Mouse (Mus musculus) ovary, postnatal 14 days (tissue): Measurements from ENCODE around the gene Dgkq.
A peak's percentile ranks its signal among the peaks of the same experiment; 100 is the strongest.
"Not testable (repeated sequence)": the region's sequence is repeated elsewhere in the genome, so short reads cannot be mapped to it uniquely, and the experiment has no call there.

ENCODE experiments used
- DNase-seq: peaks from one replicate; pipeline ENCODE4 v3.0.0; 2022; ENCODE audit warnings: low spot score

Dgkq gene

DNA sequence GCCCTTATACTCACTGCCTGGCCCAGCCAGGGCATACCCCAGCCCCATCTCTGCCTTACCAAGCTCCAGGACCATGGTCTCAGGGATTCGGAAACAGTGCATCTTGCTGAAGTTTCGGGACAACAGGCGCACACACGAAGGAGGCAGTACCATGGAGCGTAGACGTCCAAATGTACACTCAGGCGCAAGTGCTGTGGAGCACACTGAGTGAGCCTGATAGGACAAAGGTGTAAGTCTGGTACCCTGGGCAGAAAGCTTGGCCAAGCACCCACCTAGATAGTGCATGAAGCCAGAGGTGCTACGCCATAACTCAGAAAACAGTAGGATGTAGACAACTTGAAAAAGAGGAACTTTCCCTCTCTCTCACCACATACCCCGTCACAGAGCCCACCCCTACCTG, 14.1 kb downstream of the Dgkq start:
- no peak for DNase-seq

DNA sequence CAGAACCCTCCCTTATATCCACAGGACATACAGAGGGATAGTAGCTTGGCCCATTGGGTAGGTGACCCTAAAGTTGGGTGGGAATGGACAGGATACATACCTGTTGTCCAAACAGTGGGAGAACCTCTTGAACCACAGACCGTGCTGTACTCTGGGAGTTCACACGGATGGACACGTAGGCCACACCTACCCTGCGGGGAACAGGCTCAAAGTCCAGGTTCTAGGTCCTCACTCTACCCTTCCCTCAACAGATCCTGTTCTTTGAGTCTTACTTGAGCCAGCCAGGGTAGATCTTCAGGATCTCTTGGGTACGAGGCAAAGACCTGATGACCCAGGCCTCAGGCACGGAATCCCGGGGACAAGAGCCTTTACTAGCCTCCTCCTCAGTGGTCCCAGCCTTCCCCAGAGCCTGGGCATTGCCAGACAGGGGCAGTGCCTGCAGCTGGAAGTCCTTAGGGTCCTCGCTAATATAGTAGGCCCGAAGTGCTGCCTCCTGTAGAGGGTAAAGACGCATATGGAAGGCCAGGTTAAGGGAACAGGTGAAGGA, 15.0 kb downstream of the Dgkq start:
- DNase-seq = no peak

DNA sequence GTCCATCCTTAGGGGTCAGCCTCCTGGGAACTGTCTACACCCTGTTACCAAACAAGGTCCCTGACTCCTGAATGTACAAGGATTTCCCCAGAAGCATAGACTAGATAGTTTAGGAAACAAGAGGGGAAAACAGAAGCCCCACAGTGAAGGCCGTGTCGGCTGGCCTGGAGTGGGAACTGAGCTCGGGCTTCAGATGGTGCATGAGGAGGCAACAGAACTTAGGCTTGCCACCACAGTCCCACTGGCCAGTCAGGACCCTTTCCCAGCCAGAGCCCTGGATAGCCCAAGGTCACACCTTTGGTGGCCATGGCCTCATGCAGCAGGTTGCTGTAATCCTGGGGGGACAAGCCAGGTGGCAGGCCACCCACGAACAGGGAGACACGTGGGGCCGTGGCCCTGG, 16.1 kb downstream of the Dgkq start:
- DNase-seq = no peak

DNA sequence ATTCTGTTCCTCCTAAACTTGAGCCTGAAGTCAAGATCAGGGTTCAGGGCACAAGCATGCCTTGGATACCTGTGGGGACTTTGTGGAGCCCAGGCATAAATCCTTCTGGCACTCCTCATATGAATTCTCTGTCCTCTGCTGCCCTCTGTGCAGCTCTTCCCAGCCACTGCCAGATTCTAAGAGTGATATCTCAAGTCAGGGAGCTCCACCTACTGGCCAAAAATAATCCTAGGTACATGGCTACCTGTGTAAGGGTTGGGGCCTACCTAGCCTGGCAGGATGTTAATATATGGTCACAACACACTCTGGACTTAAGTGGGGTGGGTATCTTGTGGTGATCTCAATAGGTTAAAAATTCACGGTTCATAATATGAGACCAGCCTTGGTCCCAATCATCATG, 17.6 kb downstream of the Dgkq start:
- DNase-seq = no peak

DNA sequence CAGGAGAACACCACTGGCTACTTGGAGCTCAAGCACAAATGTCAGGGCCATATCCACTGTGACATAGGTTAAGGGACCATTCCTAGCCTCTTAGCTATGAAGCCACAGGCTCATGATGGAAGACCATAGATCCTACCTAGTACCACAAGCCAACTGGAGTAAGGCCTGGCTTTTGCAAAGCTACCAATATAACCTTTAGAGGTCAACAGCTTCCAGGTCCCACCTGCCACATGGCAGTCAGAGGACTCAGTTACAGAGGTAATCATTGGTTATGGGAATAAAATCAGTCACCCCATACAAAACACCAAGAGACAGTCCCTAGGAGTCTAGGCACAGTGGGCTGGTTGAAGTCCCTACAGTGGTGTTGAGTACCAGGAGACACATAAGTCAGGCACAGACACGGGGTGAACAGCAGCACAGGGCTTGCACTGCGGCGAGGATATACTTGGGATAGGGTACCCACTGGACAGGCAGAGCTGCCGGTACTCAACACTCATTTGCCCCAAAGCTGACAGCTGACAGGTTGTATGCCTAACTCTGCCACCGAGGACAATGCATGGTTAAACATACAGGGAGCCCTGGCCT, 18.2 kb downstream of the Dgkq start:
- no peak for DNase-seq

DNA sequence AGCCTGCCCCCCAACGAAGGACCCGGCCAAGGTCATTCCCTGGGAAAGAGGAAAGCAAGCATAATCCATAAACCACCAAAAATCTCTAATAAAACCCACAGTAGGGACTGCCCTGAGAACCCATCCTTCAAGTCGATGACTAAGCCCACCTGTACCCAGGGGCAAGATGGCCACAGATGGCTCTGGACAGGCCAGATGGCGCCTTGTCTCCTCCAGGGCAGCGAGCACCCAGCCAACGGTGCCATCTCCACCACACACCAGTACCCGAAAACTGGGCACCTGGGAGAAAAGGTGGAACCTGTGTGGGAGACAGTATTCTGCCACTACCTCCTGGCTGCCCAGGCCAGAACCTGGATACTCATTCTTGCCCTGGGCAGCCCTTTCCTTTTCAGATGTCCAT, 19.1 kb downstream of the Dgkq start:
- DNase-seq = no peak

DNA sequence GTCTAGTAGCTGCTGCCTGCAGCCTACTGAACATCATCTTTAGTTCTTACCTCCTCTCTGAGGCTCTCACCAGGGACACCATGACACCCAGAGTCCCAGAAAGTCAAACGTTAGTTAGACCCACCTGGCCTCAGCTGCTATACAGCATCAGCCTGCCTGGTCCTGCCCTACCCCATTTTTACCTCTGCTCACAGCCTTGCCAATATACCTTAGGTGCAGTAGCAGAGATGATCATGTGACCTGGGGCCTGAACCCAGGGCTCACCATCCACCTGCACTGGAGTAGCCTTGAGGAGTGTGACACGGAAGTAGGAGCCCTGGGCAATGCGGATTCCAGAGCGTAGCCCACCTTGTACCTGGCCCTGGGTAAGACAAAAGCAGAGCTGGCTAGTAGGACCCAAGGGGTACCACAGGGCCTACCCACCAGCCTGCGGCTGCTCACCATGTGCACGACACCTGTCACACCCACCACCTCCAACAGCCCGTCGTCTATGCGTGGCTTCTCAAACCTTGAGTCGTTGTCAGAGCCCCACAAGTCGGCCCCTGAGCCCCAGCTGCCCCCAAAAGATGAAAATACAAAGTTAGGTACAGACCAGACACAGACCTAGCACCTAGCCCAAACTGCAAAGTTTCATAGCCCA, 20.4 kb downstream of the Dgkq start:
- DNase-seq = no peak

DNA sequence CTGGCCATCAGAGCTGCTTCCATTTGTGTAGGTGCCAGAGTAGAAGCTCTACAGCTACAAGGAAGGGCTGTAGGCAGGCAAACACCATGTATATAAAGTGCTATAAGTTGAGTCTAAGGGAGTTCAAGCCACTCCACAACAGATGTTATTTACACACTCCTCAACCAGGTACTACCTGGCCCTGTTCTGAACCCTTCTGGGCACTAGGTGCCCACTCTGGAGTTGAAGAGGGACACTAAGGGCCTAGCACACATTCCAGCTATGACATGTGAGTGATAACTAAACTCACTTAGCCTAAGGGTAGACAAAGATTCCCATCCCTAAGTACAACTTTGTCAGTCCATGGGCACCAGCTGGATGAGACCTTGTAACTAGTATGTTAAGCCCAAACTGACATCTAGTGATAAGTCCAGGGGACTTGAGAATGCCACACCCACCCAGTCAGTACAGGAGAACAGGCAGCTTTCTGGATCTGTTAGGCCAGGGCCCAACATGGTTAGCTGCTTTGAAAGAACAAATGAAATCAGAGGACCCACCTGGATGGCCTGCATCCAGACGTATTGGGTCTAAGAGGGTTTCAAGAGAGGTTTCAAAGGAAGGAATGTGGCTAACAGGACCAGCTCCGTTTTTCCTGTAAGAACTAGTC, 21.5 kb downstream of the Dgkq start:
- no peak for DNase-seq

DNA sequence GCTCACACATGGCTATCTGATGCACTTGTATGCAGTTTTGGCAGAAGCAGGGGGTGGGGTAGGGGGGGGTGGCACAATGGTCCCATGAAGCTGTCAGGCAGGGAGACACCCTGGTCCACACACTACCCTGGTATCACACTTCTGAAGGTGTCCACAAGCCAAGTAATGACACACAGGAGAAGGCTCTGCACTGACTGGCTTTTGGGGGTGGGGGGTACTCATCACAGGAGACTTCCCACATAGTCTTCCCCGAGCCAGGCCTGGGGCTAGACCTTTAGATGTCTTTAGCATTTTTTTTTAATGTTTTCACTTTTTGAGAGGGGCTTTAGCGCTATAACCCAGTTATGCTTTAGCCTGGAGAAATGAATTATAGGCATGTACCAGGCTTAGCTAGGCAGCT, 22.2 kb downstream of the Dgkq start:
- no peak for DNase-seq

DNA sequence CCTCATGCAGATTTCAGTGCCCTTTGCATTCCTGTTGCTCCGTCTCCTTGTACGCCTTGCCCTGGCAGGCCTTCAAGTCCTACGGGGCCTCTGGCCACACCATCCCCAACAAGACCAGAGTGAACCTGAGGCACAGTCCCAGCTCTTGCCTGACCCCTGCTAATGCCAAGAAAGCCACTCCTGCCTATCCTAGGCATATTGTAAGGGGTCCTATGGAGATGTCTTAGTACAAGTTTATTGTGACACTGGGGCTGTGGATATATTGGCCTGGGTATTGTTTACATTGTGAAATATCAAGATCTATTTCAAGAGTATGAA, 23.2 kb downstream of the Dgkq start:
- no peak for DNase-seq

DNA sequence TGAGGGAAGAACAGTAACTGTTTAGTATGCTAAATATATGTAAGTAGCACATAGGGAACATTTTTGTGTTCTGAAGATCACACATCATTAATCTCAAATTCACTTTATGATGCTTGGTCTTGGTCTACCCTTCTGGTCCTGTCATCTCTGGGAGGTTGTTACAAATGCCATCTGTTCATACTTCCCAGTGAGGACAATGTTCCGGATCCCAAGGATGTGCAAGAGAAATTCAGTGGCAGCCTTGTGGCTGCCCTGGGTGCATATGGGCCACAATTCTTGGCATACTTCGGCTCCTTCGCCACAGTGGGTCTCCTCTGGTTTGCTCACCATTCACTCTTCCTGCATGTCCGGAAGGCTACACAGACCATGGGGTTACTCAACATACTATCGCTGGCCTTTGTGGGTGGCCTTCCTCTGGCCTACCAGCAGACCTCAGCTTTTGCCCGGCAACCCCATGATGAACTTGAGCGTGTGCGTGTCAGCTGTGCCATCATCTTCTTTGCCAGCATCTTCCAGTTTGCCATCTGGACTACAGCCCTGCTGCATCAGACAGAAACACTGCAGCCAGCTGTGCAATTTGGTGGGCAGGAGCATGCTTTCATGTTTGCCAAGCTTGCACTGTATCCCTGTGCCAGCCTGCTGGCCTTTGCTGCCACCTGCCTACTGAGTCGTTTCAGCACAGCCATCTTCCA, 23.7 kb downstream of the Dgkq start:
- DNase-seq = no peak

DNA sequence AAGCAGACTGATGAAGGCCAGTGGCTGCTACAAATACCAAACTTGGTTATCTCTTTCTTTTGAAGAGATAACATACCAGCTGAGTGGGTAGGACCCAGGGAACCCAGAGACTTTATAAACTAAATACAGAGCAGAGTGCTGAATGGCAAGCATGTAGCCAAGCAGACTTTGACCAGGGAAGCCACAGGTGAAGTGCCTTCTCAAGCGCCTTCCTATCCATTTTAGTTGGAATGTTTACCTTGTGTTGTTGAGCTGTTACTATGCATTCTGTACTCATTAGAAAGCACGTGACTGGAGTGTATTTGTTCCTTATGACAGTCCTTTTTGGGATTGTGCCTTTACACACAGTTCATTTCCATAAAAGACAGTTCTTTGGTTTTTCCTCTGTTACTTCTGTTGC, 25.8 kb downstream of the Dgkq start:
- DNase-seq = no peak

DNA sequence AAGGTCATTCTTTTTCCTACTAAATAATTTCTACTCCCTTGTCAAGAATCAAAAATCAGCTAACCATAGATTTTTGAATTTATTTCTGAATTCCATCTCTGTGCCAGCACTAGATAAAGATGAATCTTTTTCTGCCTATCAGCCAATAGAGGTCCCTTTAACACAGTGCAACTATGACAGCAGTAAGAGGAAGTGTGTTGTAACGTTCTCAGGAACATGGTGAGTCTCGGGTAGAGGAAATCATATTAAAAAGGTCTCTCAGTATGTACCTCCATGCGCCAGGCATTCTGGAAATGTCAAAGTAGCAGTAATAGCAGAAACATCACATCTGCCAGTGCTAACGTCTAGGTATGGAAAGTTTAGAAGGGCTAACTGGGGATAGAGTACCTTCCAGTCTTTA, 33.3 kb downstream of the Dgkq start:
- no peak for DNase-seq

DNA sequence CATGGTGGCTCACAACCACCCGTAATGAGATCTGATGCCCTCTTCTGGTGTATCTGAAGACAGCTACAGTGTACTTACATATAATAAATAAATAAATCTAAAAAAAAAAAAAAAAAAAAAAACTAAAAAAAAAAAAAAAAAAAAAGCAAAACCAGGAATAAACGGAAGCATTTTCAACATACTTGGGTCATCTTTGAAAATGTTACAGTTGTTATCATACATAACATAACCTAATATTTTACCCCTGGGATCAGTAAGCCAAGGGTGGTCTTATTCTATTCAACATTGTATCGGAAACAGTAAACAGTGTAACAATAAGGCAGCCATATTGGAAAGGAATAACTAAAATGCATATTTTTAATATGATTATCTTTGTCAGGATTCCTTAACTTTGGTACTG, 35.4 kb downstream of the Dgkq start:
- DNase-seq = not testable (repeated sequence)

DNA sequence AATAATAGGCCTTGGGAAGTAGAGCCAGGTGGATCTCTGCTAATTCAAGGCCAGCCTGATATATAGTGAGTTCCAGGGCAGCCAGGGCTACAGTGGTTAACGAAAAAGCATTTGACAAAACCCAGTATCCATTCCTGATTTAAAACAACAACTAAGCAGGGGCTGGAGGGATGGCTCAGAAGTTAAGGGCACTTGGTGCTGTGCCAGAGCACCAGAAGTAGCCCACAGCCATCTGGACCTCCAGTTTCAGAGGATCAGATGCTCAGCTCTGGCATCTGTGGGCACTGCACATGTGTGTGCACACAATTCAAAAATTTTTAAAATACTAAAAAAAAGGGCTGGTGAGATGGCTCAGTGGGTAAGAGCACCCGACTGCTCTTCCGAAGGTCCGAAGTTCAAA, 35.8 kb downstream of the Dgkq start:
- DNase-seq = no peak

DNA sequence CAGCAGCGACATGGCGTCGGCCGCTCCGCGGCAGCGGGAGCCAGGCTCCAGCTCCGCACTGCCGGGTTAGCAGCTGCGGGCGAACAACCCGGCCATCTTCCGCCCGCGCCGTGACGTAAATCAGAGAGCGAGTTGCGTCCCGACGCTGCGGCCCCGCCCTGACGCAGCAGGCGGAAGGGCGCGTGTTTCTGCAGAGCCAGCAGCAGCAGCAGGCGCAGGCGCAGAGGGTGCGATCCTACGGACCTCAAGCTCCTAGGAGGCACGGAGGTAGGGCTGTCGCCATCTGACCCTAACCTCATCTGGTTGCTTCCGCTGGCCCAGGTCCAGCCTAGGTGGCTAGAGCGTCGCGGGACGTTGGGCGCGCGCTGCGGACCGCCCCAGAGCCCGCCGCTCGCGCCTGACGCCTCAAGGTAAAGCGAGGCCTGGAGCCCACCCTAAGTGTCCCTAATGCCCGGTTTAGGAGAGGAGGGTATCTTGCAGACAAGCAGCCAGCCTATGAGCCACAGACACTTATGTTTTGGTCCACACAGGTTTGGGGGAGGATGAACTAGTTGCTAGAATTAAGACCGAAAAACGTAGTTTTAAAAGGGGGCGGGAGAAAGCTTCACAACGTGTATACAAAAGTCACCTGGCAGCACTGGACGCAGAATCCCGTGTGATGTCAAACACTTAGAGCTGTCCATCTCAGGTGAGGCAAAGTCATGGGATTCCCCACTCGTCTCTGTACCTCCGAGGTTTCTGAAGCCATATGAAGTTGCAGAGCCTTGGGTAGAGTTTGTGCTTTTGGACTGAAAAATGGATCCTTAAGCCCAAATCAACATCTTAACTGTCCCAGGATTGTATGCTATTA, 39.6 kb downstream of the Dgkq start, which contains the start of the genes Gak and Tmem175:
Gak (minus strand) TSS at position 122 of the 850 bp plus-strand sequence.
Tmem175 (plus strand) TSS at position 137 of the 850 bp plus-strand sequence.
- peak; percentile 76 for DNase-seq

DNA sequence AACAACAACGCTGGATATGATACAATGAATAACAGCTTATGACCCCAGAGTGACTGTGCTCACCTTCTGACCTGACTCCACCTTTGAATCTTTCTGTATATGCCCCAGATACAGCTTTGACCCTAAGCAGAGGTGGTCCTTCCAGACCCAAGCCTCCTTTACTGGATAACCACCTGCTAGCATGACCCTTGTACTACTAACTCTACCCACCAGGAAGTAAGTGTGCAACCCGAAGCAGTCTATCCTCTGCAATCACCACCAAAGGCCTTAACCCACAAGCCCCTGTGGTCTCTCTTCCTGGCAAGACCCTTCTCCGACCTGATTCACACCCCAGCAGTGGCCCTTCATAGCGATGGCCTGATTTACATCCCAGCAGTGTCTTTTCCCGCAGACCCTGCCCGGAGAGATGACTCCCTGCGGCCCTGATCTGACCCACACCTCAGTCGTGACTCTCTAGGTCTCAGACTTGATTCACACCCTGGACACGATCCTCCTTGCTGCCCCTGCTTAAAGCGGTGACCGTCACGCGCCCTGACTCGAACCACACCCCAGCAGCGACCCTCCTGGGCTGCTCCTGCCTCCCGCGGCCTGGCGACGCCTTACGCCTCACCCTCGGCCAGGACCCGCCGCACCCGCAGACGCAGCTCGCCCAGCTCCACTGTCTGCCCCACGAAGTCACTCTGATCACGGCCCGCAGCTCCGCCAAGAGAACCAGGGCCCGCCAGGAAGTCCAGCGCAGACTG, 40.4 kb downstream of the Dgkq start:
- DNase-seq = no peak

DNA sequence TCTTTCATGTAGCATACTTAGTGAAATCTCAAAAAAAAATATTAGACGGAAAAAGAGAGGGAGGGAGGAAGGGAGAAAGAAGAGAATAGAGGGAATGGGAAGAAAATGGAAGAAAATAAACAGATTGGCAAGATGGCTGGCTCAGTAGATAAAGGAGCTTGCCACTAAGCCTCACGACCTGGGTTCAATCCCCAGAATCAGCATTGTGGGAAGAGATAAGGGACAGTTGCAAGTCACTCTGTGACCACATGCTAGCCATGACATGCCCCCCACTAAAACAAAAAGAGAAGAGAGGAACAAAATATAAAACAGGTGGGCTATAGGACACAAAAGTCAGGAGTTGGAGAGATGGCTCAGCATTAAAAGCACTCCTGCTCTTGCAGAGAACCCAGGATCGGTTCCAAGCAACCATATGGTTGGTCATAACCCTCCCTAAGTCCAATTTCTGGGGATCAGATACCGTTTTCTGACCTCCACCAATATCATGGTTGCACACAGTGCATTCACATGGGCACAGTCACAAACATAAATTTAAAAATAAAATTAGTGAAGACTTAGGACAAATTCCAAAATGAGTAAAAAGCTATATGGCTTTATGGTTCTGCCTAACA, 43.3 kb downstream of the Dgkq start:
- DNase-seq = no peak

DNA sequence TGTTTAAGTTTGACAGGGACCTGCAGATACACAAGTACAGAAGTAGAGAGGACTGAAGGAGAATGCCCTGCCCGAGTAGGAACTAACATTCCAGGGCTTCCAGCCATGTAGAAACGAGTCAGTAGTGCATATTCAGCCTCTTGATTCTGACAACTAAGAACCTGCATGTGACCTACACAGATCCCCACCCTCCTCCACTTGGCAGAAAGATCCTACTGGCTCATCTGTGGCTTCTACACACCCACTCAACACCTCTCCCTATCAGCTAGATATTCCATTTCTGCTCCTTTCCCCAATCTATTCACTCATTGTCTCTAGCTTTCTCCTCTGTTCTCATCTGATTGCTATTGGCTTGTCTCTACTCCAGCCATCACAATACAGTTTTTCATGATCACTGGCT, 47.6 kb downstream of the Dgkq start:
- DNase-seq = no peak

DNA sequence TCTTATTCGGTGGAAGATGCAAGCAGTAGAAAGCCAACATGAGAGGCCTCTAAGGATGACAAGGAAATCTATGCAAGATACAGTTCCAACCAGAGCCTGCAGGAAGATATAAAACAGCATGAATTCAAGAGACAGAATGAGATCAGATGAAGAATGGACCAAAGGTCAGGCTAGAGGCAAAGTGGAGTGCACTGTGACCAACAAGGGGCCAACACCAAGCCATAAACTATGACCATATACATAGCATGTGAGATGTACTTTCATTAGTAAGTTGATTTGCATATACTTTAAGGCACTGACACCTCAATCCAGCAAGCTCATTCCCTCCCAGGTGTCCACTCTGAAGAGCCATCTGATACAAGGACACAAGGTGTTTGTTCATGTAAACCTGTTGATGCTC, 59.0 kb downstream of the Dgkq start:
- no peak for DNase-seq

DNA sequence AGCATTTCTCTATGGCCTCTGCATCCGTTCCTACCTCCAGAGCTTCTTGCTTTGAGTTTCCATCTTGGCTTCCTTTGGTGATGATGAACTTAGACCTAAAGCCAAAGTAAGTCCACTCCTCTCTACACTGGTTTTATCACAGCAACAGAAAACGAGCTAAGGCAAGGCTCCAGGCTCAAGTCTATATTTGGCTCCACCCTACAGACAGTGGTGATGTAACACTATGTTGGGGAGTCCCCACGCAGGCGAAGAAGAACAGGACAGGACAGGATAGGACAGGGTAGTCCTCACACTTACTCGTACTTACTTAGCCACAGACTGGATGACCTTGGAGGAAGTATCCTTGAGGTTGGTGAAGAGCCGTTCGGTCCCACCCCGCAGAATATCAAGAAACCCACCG, 66.9 kb downstream of the Dgkq start:
- no peak for DNase-seq
